Mouse (Mus musculus): Measurements from ENCODE around the gene Jpt1. TPM values are rescaled to one million over a fixed set of nuclear protein-coding genes. Genes with fewer than 3 reads are reported as not detected.

Jpt1 gene
- 276 and 280 TPM in 2 replicates for polyA plus RNA-seq (2021; fragmentation: Nextera tagmentation)
- long read RNA-seq, experiment 1, partial matches to known transcripts: 1 of 19 reads
- long read RNA-seq, experiment 1, other reads (novel, unspliced or antisense): 14 of 19 reads
- long read RNA-seq, experiment 2, partial matches to known transcripts: 10 of 15 reads
- long read RNA-seq, experiment 2, other reads (novel, unspliced or antisense): 2 of 15 reads

GRCm38 (mm10) chr11:115514238-115514663 is at the start of gene Jpt1:
TSS of gene Jpt1 (minus strand) at chr11:115514387.

GRCm38 (mm10) chr11:115536038-115536681 is 22.0 kb upstream of the Jpt1 start, which contains the start of gene Sumo2:
TSS of gene Sumo2 (minus strand) at chr11:115536276.

GRCm38 (mm10) chr11:115491356-115492083 is 22.7 kb downstream of the Jpt1 start, which contains the start of gene Nt5c:
TSS of gene Nt5c (minus strand) at chr11:115491862.

GRCm38 (mm10) chr11:115475025-115475757 is 39.0 kb downstream of the Jpt1 start, which contains the start of gene Armc7:
TSS of gene Armc7 (plus strand) at chr11:115475667.

GRCm38 (mm10) chr11:115462243-115462891 is 51.8 kb downstream of the Jpt1 start, which contains the start of gene Slc16a5:
TSS of gene Slc16a5 (plus strand) at chr11:115462474.

Small RNA genes within 50 kb of the gene (microRNA-seq; reads per million reads assigned to microRNA genes)
- gene Mir3968: not detected

Other genes starting within 250 kb of the Jpt1 start
- gene Grin2c, start 247.1 kb downstream of the Jpt1 start, polyA plus RNA-seq (2021; fragmentation: Nextera tagmentation): 3.3 and 5.2 TPM in 2 replicates
- gene Fdxr, start 237.3 kb downstream of the Jpt1 start, polyA plus RNA-seq (2021; fragmentation: Nextera tagmentation): 8.5 and 10.7 TPM in 2 replicates
- 1.7 and 1.9 TPM in 2 replicates for gene Fads6, start 216.7 kb downstream of the Jpt1 start, polyA plus RNA-seq (2021; fragmentation: Nextera tagmentation)
- gene Otop2, start 207.2 kb downstream of the Jpt1 start, polyA plus RNA-seq (2021; fragmentation: Nextera tagmentation): 0.29 and 0.97 TPM in 2 replicates
- 0.41 and 0.46 TPM in 2 replicates for gene Ush1g, start 192.3 kb downstream of the Jpt1 start, polyA plus RNA-seq (2021; fragmentation: Nextera tagmentation)
- gene Otop3, start 179.7 kb downstream of the Jpt1 start, polyA plus RNA-seq (2021; fragmentation: Nextera tagmentation): 0.08 and 0.11 TPM in 2 replicates
- gene Hid1, start 146.6 kb downstream of the Jpt1 start, polyA plus RNA-seq (2021; fragmentation: Nextera tagmentation): 61.2 and 65.4 TPM in 2 replicates
- 5.2 and 6.9 TPM in 2 replicates for gene Cdr2l, start 132.5 kb downstream of the Jpt1 start, polyA plus RNA-seq (2021; fragmentation: Nextera tagmentation)
- 225 and 242 TPM in 2 replicates for gene Mrpl58, start 110.6 kb downstream of the Jpt1 start, polyA plus RNA-seq (2021; fragmentation: Nextera tagmentation)
- 1,701 and 1,807 TPM in 2 replicates for gene Atp5h, start 94.4 kb downstream of the Jpt1 start, polyA plus RNA-seq (2021; fragmentation: Nextera tagmentation)
- gene Kctd2, start 94.3 kb downstream of the Jpt1 start, polyA plus RNA-seq (2021; fragmentation: Nextera tagmentation): 8.3 and 8.7 TPM in 2 replicates
- gene Trim80, start 73.8 kb downstream of the Jpt1 start, polyA plus RNA-seq (2021; fragmentation: Nextera tagmentation): not detected in 2 replicates
- gene Slc16a5, start 51.9 kb downstream of the Jpt1 start, polyA plus RNA-seq (2021; fragmentation: Nextera tagmentation): 0.09 and 0.11 TPM in 2 replicates
- gene Armc7, start 38.7 kb downstream of the Jpt1 start, polyA plus RNA-seq (2021; fragmentation: Nextera tagmentation): 8.2 and 8.9 TPM in 2 replicates
- 133 and 141 TPM in 2 replicates for gene Nt5c, start 22.5 kb downstream of the Jpt1 start, polyA plus RNA-seq (2021; fragmentation: Nextera tagmentation)
- gene Sumo2, start 21.9 kb upstream of the Jpt1 start, polyA plus RNA-seq (2021; fragmentation: Nextera tagmentation): 655 and 748 TPM in 2 replicates
- gene Nup85, start 50.0 kb upstream of the Jpt1 start, polyA plus RNA-seq (2021; fragmentation: Nextera tagmentation): 24.6 and 24.9 TPM in 2 replicates
- 61.1 and 62.2 TPM in 2 replicates for gene Mrps7, start 89.5 kb upstream of the Jpt1 start, polyA plus RNA-seq (2021; fragmentation: Nextera tagmentation)
- 5.8 and 6.3 TPM in 2 replicates for gene Gga3, start 89.7 kb upstream of the Jpt1 start, polyA plus RNA-seq (2021; fragmentation: Nextera tagmentation)
- gene Mif4gd, start 98.6 kb upstream of the Jpt1 start, polyA plus RNA-seq (2021; fragmentation: Nextera tagmentation): 25.6 and 28.9 TPM in 2 replicates
- gene Slc25a19, start 113.9 kb upstream of the Jpt1 start, polyA plus RNA-seq (2021; fragmentation: Nextera tagmentation): 39.1 and 41.4 TPM in 2 replicates
- 18.7 and 19.3 TPM in 2 replicates for gene Grb2, start 194.2 kb upstream of the Jpt1 start, polyA plus RNA-seq (2021; fragmentation: Nextera tagmentation)

All from layer of hippocampus, adult 6 months (tissue).